Mouse (Mus musculus) right cerebral cortex, postnatal 14 days (tissue): ENCODE results near the gene Kif6.

Source experiments
- DNase-seq: peaks from one replicate; pipeline ENCODE4 v3.0.0; 2022

Kif6 gene

DNA sequence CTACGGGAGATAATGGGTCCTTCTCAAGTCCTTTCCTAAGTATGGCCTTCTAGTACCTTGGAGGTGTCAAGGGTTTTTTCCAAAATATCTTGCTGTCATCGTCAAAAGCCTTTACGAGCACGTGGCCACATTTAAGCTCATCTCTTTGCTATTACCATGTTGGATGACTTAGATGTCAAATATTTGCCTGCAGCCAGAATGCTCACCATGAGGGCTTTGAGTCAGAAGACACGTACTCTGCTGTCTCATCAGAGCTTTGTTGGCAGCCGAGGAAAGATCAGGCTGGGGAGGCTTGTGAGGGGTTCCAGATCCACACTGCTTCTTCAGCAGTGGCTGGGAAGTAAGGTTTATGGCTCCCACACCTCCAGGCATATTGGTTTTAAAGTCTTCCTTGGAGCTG lies 53.4 kb downstream of the Kif6 start:
- no peak for DNase-seq

DNA sequence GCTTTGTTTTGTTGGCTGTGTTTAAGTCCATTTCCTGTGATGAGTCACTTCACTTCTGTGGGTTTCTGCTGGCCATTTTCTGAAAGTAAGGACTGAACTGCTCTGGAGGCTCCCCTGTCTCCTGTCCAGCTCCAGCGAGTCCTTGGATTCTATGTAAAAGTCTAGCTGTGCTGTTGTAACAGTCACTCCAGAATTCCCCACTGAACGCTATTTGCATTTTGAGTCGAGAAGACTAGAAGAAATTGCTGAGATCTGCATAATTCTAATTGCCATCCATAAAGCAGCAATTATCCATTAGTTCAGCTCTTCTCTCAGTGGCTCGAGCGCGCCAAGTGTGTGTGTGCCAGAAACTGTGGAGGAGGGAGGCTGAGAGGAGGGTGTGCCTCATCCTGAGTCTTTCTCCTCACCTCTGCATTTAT lies 57.0 kb downstream of the Kif6 start:
- DNase-seq = no peak

DNA sequence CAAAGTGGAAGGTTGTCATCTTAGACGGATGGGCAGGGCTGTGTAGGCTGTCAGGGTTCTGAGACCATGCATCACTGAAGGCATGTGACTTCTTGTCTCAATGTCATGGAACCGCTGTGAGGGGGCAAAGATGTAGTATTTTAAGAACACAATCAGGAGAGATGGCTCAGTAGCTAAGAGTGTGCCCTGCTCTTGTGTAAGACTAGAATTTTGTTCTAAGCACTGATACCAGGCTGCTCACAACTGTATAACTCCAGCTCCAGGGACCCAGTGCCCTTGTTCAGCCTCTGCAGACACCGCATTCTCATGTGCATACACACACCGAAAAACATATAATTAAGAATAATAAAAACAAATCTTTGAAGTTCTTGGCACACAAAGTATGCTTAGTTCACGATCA lies 57.5 kb downstream of the Kif6 start:
- no peak for DNase-seq

DNA sequence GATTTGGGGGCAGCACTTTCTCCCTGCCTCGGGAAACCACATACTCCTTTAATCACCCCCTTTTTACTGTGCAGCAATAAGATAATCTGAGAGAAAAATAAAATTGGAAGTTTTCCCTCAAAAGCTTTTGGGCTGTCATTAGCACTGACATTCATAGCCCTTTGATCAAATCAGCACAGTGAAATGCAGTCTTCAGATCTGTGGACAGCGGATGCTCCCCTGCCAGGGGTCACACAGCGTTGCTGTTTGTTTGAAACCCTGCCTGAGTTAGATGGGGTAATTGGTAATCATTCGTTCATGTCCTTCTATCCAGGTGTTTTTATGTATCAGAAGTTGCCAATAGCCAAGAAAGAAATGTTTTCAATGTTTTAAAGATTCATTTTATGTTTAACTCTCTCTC lies 60.7 kb downstream of the Kif6 start:
- DNase-seq = no peak

DNA sequence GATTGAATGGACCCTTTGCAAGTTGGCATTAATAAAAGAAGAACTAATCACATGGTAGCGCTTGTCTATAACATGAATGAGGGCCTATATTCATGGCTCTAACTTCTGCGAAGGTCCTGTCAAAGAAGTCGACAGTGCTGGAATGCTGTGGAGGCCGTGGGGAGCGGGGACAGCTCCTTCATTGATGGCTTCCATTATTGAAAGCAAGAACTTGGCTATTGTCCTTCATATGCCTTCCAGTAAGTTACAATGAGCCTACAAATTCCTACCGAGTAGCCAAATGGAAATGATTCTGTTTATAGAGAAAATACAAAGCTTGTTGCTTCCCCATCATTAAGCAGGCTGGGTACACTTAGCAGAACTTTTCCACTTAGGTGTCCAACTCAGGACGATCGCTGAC lies 66.5 kb downstream of the Kif6 start:
- no peak for DNase-seq

DNA sequence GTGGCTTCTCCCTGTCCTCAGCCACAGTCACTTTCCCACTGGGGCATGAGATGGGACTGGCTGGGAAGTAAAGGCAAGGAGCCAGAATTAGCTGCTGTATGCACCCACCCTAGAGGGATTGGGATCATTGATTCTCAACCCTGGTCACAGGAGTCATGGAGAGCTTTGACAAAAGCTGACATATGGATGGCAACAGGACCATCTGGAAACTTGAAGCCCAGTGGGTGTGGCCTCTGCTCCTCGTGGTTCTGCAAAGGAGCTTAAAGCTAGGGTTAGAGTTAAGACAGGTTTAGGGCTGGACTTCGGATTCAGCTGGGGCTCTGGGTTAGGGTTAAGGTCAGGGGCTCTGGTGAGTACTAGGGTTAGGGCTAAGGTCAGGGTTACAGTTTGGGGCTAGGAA lies 69.2 kb downstream of the Kif6 start:
- DNase-seq = no peak

DNA sequence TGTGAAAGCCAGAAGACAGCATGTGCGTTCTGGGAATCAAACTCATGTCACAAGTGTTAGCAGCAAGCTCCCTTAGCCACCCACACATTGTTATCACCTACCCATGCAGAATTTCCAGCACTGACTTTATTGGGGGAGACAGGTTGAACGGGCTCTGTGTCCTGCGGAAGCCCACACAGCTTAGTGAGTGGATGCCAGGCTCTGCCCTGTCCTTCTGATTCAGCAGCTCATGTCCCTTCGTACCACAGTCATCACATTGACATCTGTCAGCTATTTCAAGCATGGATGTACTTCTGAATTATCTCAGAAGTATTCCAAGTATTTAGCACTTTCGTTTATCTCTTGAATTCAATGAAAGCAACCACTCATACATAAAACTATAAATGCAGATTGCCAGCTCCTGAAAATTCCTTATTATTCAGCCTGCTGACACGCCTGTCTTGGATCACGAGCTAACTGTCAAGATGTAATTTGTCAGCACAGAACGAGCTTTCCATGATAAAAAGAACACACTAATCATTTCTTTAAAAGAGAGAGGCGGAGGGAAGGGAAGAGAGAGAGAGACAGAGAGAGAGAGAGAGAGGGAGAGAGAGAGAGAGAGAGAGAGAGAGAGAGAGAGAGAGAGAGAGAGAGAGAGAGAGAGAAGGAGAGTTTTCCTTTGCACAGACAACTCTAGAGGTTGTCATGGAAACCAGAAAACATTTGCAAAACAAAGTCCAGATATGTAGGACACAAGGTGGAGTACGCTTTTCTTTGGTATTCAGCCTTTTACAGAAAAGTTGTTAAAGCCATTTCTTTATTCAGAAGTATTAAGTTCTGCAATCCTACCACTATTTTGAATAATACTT lies 75.9 kb downstream of the Kif6 start:
- no peak for DNase-seq

DNA sequence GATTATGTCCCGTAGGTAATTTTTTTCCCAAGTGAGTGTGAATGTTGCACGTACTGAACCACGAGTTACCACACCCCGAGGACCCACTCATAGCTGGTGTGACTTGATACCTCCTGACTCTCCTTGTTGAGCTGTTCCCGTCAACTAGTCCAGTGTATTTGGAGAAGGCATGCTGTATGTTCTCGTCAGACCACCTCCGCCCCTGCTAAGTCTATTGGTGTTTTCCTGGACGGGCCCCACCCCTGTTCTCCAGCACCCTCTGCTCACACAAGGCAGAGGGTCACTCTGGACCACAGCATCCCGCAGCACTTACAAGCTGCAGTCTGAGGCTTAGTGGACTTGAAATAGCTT lies 76.5 kb downstream of the Kif6 start:
- DNase-seq = no peak

DNA sequence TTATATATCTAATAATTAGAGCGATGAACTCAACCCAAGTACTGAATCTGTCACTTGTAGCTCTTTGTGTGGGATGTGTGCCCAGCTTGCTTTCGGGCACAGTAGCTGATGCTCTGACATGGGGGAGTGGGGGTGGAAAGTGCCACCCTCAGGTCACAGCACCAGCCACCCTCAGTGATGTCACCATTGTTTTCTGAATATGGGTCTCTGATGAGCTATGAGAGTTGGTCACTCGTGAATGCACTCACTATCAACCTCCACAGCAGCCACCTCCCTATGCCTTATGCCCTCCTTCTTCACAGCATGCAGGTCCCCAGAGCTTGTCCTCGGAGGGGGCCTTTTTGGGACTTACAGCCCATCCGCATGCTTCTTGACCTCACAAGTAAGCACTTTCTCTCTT lies 78.3 kb downstream of the Kif6 start:
- no peak for DNase-seq

DNA sequence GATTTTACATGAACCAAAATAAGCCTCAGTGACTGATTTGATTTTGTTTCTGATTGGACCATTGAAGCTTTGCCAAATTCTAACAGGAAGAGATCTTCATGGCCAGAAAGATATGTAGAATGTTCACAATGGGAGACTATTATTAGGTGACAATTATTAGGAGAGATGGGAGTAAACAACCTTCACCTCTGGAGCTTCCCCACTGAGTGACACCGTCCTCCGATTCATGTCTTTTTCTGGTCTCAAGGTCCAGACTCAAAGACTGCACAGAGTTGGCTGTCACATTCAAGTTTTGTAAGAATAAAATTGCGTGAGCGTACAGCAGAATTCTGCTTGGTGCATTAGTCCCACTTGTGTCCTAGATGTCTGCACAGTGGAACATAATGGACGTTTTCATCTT lies 82.3 kb downstream of the Kif6 start:
- DNase-seq = no peak

DNA sequence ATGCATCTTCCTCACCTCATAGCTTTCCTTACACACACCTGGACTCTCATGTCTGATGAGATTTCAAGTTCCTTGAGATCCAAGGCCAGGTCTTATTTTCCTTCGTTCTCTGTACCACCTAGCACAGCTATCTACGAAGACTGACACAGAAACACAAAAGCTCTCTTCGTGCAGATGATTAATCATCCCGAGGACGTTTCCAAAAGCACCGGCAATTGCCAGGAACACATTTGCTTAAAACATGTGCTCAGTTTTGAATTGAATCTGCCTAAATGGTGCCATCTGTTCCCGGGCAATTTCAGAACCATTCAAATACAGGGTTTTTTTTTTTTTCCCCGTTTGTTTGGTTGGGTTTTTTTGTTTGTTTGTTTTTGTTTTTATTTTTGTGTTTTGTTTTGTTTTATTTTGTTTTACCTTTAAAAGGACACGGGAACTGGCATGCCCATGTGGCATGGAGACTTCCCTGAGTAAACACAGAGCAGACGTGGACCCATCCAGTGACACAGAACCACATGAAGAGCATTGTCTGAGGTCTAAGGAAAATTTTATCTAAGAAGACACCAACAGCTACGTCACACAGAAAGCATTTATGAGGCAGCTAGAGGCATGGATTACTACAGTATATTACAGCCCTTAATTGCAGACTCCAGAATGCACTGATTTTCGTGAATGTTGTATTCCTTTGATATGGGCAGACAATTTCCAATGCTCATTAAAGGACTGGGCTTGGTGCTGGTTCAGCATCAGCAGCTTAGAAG lies 88.7 kb downstream of the Kif6 start:
- no peak for DNase-seq

DNA sequence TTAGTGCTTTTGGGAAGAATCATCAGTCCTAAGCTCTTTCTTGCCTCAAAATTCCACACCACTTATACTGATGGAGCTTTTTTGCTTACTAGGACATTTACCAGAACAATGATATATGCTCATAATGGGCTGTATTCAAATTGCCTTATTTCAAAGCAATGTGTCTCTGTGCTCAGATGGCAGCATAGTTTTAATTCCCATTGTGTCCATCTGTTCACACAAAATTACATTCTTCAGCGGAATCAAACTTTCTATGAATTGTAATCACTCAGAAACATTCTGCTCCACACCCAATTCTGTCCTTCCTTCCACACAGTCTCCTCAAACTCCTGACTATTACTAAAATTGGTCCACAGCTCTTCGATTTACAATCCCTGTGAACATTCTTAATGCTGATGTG lies 94.3 kb downstream of the Kif6 start:
- no peak for DNase-seq

DNA sequence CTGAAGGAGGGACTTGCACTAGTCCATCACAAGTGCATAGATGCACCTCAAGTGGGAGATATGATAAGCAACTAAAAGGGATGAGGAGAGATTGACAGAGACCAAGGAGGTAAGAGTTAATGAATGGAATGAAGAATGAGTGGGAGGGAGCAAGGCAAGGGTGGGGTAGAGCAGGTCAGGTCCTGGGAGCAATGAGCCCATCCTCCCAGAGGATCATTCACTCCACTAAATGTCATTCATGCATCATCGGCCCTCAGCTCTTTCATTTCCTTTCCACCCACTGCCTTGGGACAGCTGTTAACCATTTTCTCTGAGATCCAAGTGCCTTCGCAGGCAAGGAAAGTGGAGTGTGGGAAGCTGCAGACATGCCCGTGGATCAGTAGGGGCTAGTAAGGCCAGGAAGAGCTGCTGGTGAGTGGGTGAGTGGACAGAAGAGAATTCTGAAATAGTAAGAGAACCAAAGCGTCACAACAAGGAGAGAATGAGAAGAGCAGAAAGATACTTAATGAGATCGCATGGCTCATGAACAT lies 95.2 kb downstream of the Kif6 start:
- DNase-seq = no peak

DNA sequence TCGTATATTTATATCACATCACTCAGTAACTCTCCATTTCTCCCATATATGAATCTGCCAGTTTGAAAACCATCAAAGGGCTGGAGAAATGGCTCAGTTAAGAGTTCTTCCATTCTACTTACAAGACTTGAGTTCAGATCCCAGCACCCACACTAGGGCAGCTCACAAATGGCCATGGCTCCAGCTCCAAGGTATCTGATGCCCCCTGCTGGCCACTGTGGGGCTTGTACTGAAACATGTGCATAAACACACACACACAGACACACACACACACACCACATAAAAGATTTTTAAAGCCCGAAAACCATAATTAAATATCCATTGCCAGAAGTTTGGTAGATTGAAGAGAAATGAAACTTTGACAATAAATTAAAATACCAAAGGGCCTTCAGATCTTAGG lies 111.3 kb downstream of the Kif6 start:
- no peak for DNase-seq

DNA sequence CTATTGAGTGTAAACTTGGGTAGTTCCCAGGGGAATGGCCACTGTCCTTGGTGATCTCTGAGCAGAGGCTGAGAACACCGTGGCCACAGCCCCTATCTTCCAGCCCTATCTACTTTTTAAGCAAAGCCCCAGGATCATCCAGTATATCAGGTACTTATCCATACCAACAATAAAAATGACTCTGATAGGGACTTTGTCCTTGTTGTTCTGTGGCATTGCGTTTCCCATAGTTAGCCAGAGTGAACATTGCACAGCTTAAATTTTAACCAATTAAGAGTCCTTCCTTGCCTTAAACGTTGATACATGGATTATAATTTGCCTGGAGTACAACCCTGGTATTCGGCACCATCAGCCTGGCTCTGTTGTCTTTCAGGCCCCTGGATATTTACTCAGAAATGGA lies 112.0 kb downstream of the Kif6 start:
- no peak for DNase-seq

DNA sequence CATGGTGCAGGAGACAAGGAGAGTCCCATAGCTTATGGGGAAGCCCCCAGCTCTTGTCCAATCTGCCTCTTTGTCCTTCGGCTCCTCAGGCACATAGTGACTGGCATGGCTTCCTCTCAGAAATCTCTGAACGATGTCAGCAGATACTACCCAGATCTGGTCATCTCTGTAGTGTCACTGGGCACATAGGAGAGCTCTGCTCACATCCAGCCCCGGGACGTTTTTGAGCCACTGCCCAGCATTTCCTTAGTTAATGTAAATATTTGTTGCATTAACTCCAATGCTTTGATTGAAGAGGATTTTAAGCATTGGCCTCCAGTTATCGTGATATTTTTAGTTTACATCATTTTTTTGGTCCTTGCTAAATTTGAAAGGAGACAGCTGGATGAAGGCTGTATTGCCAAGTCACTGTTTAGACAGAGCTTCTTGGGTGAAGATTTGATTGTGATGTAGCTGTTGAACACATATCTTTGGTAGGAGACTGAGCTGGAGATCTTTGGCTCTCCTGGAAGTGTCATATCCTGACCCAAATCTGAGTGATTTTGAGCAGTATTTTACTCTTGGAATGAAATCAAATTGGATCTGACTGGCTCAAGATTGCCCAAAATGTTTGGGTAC lies 112.6 kb downstream of the Kif6 start:
- DNase-seq = no peak

DNA sequence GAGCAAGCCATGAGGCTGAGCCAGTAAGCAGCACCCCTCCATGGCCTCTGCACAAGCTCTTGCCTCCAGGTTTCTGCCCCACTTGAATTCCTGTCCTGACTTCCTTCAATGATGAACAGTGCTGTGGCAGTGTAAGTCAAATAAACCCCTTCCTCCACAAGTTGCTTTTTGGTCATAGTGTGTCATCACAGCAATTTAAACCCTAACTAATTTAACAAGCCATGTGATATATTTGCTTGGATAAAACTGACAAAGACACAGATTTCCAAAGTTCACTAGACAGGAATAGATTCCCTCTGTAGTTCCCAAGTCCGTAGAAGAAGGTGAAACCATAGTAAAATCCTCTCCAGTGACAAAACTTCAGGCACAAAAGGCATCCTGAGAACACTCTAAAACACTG lies 114.9 kb downstream of the Kif6 start:
- no peak for DNase-seq

DNA sequence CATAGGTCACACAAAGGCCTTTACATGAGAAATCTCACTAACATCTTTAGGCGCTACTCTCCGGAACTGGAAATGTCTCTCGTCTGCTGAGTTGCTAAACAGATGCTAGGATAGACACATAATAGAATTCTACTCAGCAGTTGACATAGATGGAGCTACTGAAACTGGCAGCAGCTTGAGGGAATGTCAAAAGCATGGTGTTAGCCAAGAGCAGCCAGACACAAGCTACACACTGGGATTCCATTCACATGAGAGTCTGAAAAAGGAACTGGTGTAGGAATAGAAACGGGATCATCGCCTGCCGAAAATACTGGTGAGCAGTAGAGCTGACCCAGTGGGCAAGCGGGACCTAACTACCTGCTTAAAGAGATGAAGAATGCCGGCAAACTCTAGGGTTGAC lies 117.8 kb downstream of the Kif6 start:
- DNase-seq = no peak

DNA sequence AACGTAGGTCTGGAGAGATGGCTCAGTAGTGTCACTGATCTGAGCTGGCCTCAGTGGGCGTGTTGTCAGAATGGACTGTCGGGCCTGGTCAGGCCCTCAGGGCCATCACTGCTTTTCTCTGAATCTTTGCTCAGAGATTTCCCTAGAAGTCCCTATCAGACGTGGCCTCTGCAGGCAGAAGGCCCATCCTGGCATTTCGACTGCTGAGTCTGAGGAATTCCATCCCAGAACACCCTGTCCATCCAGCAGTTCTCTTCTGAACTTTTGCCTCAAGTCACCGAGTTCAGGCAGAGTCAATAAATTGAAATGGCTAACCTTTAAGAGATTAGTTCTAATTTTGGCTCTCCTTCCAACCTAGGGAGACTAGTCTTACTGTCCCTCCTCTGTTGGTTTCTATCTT lies 119.1 kb downstream of the Kif6 start:
- DNase-seq = no peak

DNA sequence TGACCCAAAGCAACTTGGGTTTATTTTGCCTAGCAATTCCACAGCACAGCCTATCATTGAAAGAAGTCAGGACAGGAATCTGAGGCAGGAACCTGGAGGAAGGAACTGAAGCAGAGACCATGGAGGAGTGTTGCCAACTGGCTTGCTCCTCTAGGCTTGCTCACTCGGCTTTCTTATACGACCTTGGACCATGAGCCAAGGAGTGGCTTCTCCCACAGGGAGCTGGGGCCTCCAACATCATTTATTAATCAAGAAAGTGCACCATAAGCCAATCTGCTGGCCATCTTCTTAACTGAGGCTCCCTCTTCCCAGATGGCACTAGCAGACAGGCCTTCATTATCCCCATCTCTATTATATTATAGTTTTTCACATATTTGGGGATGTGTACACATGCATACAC lies 119.8 kb downstream of the Kif6 start:
- no peak for DNase-seq

DNA sequence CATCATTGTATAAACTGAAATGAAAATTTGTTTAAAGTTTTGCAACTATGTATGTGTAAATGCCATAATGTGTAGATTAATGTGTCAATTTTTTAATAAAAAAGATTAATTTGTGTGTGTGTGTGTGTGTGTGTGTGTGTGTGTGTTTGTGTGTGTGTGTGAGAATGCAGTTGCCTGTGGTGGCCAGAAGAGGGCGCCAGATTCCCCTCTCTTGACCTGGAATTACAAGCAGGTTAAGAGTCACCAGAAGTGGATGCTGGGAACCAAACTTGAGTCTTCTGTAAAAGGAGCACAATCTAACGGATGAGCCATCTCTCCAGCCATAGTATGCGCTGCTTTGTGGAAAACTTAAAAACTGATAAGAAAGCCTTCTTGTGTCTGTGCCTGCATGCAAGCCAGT lies 121.4 kb downstream of the Kif6 start:
- DNase-seq = no peak

DNA sequence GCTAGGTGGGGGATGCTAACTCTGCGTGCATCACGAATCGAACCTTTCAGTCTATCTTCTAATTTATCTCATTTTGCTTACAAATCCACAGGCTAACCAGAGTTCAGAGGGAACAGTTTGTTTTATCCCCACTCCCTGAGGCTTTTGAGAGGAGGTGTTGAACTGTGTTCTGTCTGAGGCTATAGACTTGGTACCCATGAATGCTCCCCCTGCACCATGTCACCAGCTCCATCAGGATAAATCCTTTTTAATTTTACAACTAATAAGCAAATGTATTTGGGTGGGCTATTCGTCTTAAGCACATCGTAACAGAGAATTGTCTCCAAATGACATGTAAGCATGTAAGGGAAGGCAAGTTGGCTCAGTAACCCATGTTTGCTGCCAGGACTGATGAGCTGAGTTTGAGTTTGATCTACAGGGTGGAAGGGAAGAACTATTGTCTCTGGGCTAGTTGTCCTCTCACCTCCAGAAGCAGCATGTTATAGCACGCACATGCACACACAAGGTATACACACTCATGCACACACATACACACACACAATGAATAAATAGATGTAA lies 122.4 kb downstream of the Kif6 start:
- DNase-seq = no peak

DNA sequence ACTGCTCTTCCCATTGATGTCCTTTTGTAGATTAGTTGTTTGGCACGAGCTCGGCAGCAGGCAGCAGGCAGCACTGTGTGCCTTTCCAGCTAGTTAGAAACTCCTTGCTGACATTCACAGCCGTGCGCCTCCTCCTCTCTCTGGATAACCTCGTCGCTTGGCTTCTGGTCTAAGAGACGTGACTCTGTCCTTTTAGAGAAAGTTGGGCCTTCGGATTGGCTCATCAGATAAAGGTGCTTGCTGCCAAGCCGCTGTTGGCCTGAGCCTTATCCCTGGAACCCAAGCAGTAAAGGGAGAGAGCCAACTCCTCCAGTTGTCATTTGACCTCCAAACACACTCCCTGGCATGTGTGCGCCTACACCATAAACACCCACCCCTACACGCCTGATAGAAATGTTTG lies 123.4 kb downstream of the Kif6 start:
- DNase-seq = no peak
